Mouse (Mus musculus) C2C12 (cell line): ENCODE results near the gene Arfgef3.

Experiments used
- CTCF ChIP-seq: IDR thresholded peaks from one replicate; pipeline ENCODE4 v1.5.1; 2011; ENCODE audit not compliant: control insufficient read depth, insufficient read depth, insufficient read length
- FOSL1 ChIP-seq: IDR thresholded peaks from one replicate; pipeline ENCODE4 v1.8.0; 2011; ENCODE audit warnings: mild to moderate bottlenecking, low read length; ENCODE audit not compliant: poor library complexity, insufficient read depth, severe bottlenecking
- MAX ChIP-seq: IDR thresholded peaks from one replicate; pipeline ENCODE4 v1.6.1; 2011; ENCODE audit warnings: mild to moderate bottlenecking, control low read depth

- TF ChIP-seq FOSL1 (no peak), CTCF (no peak), MAX (no peak)
Measured at GRCm38 (mm10) chr10:18561445-18561844, 182.3 kb downstream of the Arfgef3 start.
